Mouse (Mus musculus) lung, postnatal 0 days (tissue): ENCODE data around the gene Wasf2.

Experiments
- CTCF ChIP-seq: IDR thresholded peaks from 2 replicates; pipeline ENCODE4 v1.5.1; 2016; ENCODE audit warnings: antibody characterized with exemption, mild to moderate bottlenecking
- EP300 ChIP-seq: IDR thresholded peaks from 2 replicates; pipeline ENCODE4 v1.6.1; 2016; ENCODE audit warnings: antibody characterized with exemption, mild to moderate bottlenecking, control low read depth

DNA sequence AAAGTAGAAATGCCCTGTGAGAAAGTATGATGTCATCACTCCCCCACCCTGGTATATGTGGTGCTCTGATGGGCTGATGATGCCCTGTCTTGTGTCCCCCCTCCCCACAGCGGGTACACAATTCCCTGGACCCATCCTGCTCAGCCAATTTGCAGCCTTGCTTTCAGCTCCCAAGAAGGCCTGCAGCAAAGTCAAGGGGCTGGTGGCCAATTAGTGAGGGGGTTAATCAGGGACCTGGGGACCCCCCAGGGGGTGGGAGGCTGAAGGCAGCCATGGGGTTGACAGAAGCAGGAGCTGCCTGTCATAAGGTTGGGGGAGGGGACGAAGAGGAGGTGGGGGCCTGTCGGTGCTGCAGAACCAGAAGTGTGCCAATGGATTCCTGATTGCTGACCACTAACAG is 73.3 kb downstream of the Wasf2 start:
- TF ChIP-seq CTCF, result no peak
- TF ChIP-seq EP300, result no peak
